Mouse (Mus musculus): ENCODE results near the gene Tmem132d.

DNA sequence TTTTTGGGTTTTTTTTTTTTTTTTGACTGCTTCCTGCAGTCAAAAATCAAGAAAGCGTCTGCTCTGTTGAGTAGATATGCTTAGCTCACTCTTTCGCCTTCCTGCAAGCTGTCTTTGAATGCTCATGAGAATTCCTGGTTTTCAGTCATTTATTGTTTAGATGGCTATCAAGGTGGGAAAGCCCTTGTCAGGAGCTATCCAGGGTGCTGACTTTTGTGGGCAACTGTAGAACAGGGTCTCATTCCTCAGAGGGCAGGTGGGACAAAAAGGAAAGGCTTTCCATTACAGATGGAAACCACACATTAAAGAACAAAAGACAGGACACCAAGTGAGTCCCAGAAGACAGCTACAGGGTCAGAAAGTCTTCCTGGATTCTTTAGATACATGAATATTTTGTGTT, 360.3 kb downstream of the Tmem132d start:
- TF ChIP-seq POLR2A (IDR thresholded peaks at IDR 0.05; ENCODE audit: borderline replicate concordance, insufficient read depth, low read length) = no peak
- TF ChIP-seq CTCF (IDR thresholded peaks at IDR 0.05; ENCODE audit: borderline replicate concordance, insufficient read depth, low read depth, low read length) = no peak
